Mouse (Mus musculus): ENCODE results near the gene Tcf25.

DNA sequence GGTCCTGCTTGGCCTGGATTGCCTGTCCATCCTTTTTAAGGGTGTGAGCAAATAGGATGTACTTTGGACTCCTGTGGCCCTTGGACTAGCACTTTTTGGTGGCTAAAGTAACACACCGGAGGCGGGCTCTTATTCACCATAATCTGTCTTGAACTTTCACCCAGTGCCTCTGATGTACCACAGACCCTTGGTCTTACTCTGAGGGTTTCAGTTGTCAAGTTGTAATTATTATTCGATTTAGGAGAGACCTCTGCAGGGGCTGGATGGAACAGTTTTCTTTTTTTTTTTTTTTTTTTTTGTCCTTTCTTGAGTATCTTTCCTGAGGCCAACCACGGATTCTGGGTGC, 70.0 kb downstream of the Tcf25 start:
- TF ChIP-seq CTCF (IDR thresholded peaks at IDR 0.05; ENCODE audit: extremely low read depth, insufficient read depth, low read length) (no peak), POLR2A (IDR thresholded peaks at IDR 0.05; ENCODE audit: extremely low read depth, insufficient read depth, low read length) (no peak)
